Mouse (Mus musculus): Measurements from ENCODE around the gene Mylk3. TPM values are rescaled to one million over a fixed set of nuclear protein-coding genes. Genes with fewer than 3 reads are reported as not detected.

Gene Mylk3
- polyA plus RNA-seq, 1 experiment from 2014 or later = 0.47 TPM

- H3K36me3 ChIP-seq = no peaks in the 10 kb centered on the region
- no peak overlapping the region for H3K4me3 ChIP-seq
- H3K27ac ChIP-seq (replicated peaks) = no peak overlapping the region
- no peaks in the 10 kb centered on the region for H3K4me1 ChIP-seq (replicated peaks)
- no peak for ATAC-seq (ENCODE audit: low FRiP score, low read depth)
- H3K9me3 ChIP-seq = no peaks in the 10 kb centered on the region
- H3K4me2 ChIP-seq = no peak overlapping the region
- H3K9ac ChIP-seq = no peak overlapping the region
- 84% methylated on average over 4 of the region's 4 CpGs for WGBS
- H3K27me3 ChIP-seq = no peaks in the 10 kb centered on the region
These were observed 48.5 kb downstream of the Mylk3 start for GRCm38 (mm10) chr8:85337681-85338080.

GRCm38 (mm10) chr8:85336211-85336933 lies 49.8 kb downstream of the Mylk3 start:
- H3K27me3 ChIP-seq = no peaks in the 10 kb centered on the region
- ATAC-seq (ENCODE audit: low FRiP score, low read depth) = no peak
- no peak overlapping the region for H3K4me3 ChIP-seq
- H3K9ac ChIP-seq = no peak overlapping the region
- WGBS = 85% methylated on average over 6 of the region's 6 CpGs
- H3K27ac ChIP-seq (replicated peaks) = no peak overlapping the region
- no peak overlapping the region for H3K4me2 ChIP-seq
- no peaks in the 10 kb centered on the region for H3K4me1 ChIP-seq (replicated peaks)
- H3K36me3 ChIP-seq = no peaks in the 10 kb centered on the region
- H3K9me3 ChIP-seq = no peaks in the 10 kb centered on the region

DNA sequence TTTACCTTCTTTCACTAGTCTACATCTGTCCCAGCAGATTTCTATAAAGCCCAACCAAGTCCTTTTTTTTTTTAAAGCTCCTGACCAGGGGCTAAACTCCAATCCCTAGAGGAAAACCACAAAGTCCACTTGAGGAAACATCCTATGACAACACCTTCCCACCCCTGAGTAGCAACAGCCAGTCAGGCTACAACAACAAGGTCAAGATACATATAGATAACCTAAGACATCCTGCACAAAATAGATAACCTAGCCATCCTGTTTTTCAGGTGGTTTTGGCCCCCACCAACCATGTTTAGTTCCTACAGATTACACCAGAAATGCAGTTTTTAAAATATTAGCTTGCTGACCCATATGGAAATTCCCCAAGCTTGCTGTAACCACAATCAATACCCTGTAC lies 51.0 kb downstream of the Mylk3 start:
- H3K9me3 ChIP-seq = no peaks in the 10 kb centered on the region
- ATAC-seq (ENCODE audit: low FRiP score, low read depth) = no peak
- H3K27ac ChIP-seq (replicated peaks) = no peak overlapping the region
- H3K4me3 ChIP-seq = no peak overlapping the region
- no peaks in the 10 kb centered on the region for H3K4me1 ChIP-seq (replicated peaks)
- no peak overlapping the region for H3K9ac ChIP-seq
- no peaks in the 10 kb centered on the region for H3K27me3 ChIP-seq
- no peaks in the 10 kb centered on the region for H3K36me3 ChIP-seq
- no peak overlapping the region for H3K4me2 ChIP-seq

- no peaks in the 10 kb centered on the region for H3K4me1 ChIP-seq (replicated peaks)
- 74% methylated on average over 1 of the region's 1 CpGs for WGBS
- no peaks in the 10 kb centered on the region for H3K36me3 ChIP-seq
- H3K27me3 ChIP-seq = no peaks in the 10 kb centered on the region
- H3K4me2 ChIP-seq = no peak overlapping the region
- no peak overlapping the region for H3K27ac ChIP-seq (replicated peaks)
- H3K4me3 ChIP-seq = no peak overlapping the region
- H3K9ac ChIP-seq = no peak overlapping the region
- ATAC-seq (ENCODE audit: low FRiP score, low read depth) = no peak
- no peaks in the 10 kb centered on the region for H3K9me3 ChIP-seq
These were observed 56.6 kb downstream of the Mylk3 start for GRCm38 (mm10) chr8:85329506-85329905.

- no peak overlapping the region for H3K27ac ChIP-seq (replicated peaks)
- no peak overlapping the region for H3K4me3 ChIP-seq
- no peaks in the 10 kb centered on the region for H3K9me3 ChIP-seq
- no peaks in the 10 kb centered on the region for H3K36me3 ChIP-seq
- H3K27me3 ChIP-seq = no peaks in the 10 kb centered on the region
- H3K9ac ChIP-seq = no peak overlapping the region
- H3K4me1 ChIP-seq (replicated peaks) = no peaks in the 10 kb centered on the region
- no peak overlapping the region for H3K4me2 ChIP-seq
- ATAC-seq (ENCODE audit: low FRiP score, low read depth) = no peak
- WGBS = 80% methylated on average over 9 of the region's 9 CpGs
These were observed 59.1 kb downstream of the Mylk3 start for GRCm38 (mm10) chr8:85327036-85327435.

- no peaks in the 10 kb centered on the region for H3K4me1 ChIP-seq (replicated peaks)
- ATAC-seq (ENCODE audit: low FRiP score, low read depth) = no peak
These were observed 63.1 kb downstream of the Mylk3 start for GRCm38 (mm10) chr8:85323084-85323483.

GRCm38 (mm10) chr8:85321981-85322380 lies 64.2 kb downstream of the Mylk3 start:
- WGBS = 88% methylated on average over 15 of the region's 15 CpGs
- no peak for ATAC-seq (ENCODE audit: low FRiP score, low read depth)
- no peaks in the 10 kb centered on the region for H3K4me1 ChIP-seq (replicated peaks)

More at GRCm38 (mm10) chr8:85323084-85323483, 63.1 kb downstream of the Mylk3 start:
- no peaks in the 10 kb centered on the region for H3K27me3 ChIP-seq
- H3K9me3 ChIP-seq = no peaks in the 10 kb centered on the region
- no peaks in the 10 kb centered on the region for H3K36me3 ChIP-seq
- H3K4me3 ChIP-seq = no peak overlapping the region
- no peak overlapping the region for H3K4me2 ChIP-seq
- no peak overlapping the region for H3K9ac ChIP-seq
- H3K27ac ChIP-seq (replicated peaks) = no peak overlapping the region
- WGBS = 83% methylated on average over 3 of the region's 3 CpGs

GRCm38 (mm10) chr8:85318534-85318933 lies 67.6 kb downstream of the Mylk3 start:
- Histone ChIP-seq H3K4me3 (no peak overlapping the region), H3K9me3 (no peaks in the 10 kb centered on the region), H3K4me2 (no peak overlapping the region), H3K36me3 (no peaks in the 10 kb centered on the region), H3K9ac (no peak overlapping the region), H3K27me3 (no peaks in the 10 kb centered on the region), H3K4me1 (replicated peaks) (no peaks in the 10 kb centered on the region), H3K27ac (replicated peaks) (no peak overlapping the region)
- ATAC-seq (ENCODE audit: low FRiP score, low read depth) = no peak
- WGBS = 94% methylated on average over 4 of the region's 4 CpGs

More at GRCm38 (mm10) chr8:85321981-85322380, 64.2 kb downstream of the Mylk3 start:
- no peak overlapping the region for H3K4me3 ChIP-seq
- no peak overlapping the region for H3K9ac ChIP-seq
- H3K4me2 ChIP-seq = no peak overlapping the region
- no peaks in the 10 kb centered on the region for H3K9me3 ChIP-seq
- H3K27ac ChIP-seq (replicated peaks) = no peak overlapping the region
- H3K36me3 ChIP-seq = no peaks in the 10 kb centered on the region
- no peaks in the 10 kb centered on the region for H3K27me3 ChIP-seq

- Histone ChIP-seq H3K4me1 (replicated peaks) (no peaks in the 10 kb centered on the region), H3K4me3 (no peak overlapping the region), H3K4me2 (no peak overlapping the region), H3K36me3 (peaks cover 13% of the 10 kb centered on the region), H3K9ac (no peak overlapping the region), H3K27ac (replicated peaks) (no peak overlapping the region), H3K9me3 (no peaks in the 10 kb centered on the region), H3K27me3 (no peaks in the 10 kb centered on the region)
- WGBS = 78% methylated on average over 3 of the region's 3 CpGs
- no peak for ATAC-seq (ENCODE audit: low FRiP score, low read depth)
These were observed 73.1 kb downstream of the Mylk3 start for GRCm38 (mm10) chr8:85313036-85313435.

DNA sequence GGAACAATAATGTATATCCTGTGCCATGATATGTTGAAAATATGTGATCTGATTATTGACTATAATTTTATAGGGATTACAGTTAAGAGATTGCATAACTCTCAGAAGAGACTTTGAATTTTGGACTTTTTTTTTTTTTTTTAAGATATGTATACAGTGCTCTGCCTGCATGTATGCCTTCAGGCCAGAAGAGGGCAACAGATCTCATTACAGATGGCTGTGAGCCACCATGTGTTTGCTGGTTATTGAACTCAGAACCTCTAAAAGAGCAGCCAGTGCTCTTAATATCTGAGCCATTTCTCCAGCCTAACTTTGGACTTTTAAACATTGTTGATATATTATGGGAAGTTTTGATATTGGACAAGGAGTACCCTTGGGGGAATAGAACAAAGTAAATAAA lies 74.4 kb downstream of the Mylk3 start:
- Histone ChIP-seq H3K27ac (replicated peaks) (no peak overlapping the region), H3K4me2 (no peak overlapping the region), H3K4me1 (replicated peaks) (no peaks in the 10 kb centered on the region), H3K9ac (no peak overlapping the region), H3K9me3 (no peaks in the 10 kb centered on the region), H3K36me3 (peaks cover 24% of the 10 kb centered on the region), H3K4me3 (no peak overlapping the region), H3K27me3 (no peaks in the 10 kb centered on the region)
- no peak for ATAC-seq (ENCODE audit: low FRiP score, low read depth)

- no peak overlapping the region for H3K9ac ChIP-seq
- H3K27me3 ChIP-seq = no peaks in the 10 kb centered on the region
- no peaks in the 10 kb centered on the region for H3K4me1 ChIP-seq (replicated peaks)
- no peaks in the 10 kb centered on the region for H3K9me3 ChIP-seq
- no peak overlapping the region for H3K4me3 ChIP-seq
- no peak overlapping the region for H3K27ac ChIP-seq (replicated peaks)
- H3K36me3 ChIP-seq = peaks cover 49% of the 10 kb centered on the region
- H3K4me2 ChIP-seq = no peak overlapping the region
- 97% methylated on average over 2 of the region's 2 CpGs for WGBS
- no peak for ATAC-seq (ENCODE audit: low FRiP score, low read depth)
These were observed 77.6 kb downstream of the Mylk3 start for GRCm38 (mm10) chr8:85308564-85308963.

GRCm38 (mm10) chr8:85303531-85303930 lies 82.6 kb downstream of the Mylk3 start:
- ATAC-seq (ENCODE audit: low FRiP score, low read depth) = no peak
- H3K27me3 ChIP-seq = no peaks in the 10 kb centered on the region
- H3K27ac ChIP-seq (replicated peaks) = no peak overlapping the region
- 88% methylated on average over 5 of the region's 5 CpGs for WGBS
- H3K4me2 ChIP-seq = no peak overlapping the region
- H3K9me3 ChIP-seq = no peaks in the 10 kb centered on the region
- H3K4me1 ChIP-seq (replicated peaks) = peaks cover 21% of the 10 kb centered on the region
- H3K9ac ChIP-seq = no peak overlapping the region
- H3K4me3 ChIP-seq = no peak overlapping the region
- peaks cover 49% of the 10 kb centered on the region for H3K36me3 ChIP-seq

DNA sequence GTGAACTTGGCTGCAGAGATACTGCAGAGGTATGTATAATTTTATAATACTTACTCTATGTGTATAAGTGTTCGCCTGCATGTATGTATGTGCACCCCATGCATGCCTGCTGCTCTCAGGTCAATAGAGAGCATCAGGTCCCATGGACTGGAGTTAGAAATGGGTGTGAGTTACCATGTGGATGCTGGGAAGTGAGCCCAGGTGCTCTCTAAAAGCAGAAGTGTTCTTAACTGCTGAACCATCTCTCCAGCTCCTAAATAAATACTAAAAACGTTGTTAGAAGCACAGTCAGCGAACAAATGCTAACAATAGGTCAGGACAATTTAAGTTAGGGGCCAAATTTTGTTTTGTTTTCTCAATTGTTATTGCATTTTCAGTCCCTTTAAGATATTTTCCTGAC lies 83.2 kb downstream of the Mylk3 start:
- no peak for ATAC-seq (ENCODE audit: low FRiP score, low read depth)
- H3K4me1 ChIP-seq (replicated peaks) = peaks cover 27% of the 10 kb centered on the region
- no peak overlapping the region for H3K9ac ChIP-seq
- H3K4me2 ChIP-seq = no peak overlapping the region
- H3K4me3 ChIP-seq = no peak overlapping the region
- no peak overlapping the region for H3K27ac ChIP-seq (replicated peaks)
- peaks cover 43% of the 10 kb centered on the region for H3K36me3 ChIP-seq
- no peaks in the 10 kb centered on the region for H3K27me3 ChIP-seq
- H3K9me3 ChIP-seq = no peaks in the 10 kb centered on the region
- WGBS = 93% methylated on average over 3 of the region's 3 CpGs
